Mouse (Mus musculus): ENCODE data around the gene Zbtb11. TPM values are rescaled to one million over a fixed set of nuclear protein-coding genes. Genes with fewer than 3 reads are reported as not detected.
"Not testable (repeated sequence)": the region's sequence is repeated elsewhere in the genome, so short reads cannot be mapped to it uniquely, and the experiment has no call there.

Gene Zbtb11
- total RNA-seq, 2 experiments from 2014 or later: 37.2 to 38.7 TPM

DNA sequence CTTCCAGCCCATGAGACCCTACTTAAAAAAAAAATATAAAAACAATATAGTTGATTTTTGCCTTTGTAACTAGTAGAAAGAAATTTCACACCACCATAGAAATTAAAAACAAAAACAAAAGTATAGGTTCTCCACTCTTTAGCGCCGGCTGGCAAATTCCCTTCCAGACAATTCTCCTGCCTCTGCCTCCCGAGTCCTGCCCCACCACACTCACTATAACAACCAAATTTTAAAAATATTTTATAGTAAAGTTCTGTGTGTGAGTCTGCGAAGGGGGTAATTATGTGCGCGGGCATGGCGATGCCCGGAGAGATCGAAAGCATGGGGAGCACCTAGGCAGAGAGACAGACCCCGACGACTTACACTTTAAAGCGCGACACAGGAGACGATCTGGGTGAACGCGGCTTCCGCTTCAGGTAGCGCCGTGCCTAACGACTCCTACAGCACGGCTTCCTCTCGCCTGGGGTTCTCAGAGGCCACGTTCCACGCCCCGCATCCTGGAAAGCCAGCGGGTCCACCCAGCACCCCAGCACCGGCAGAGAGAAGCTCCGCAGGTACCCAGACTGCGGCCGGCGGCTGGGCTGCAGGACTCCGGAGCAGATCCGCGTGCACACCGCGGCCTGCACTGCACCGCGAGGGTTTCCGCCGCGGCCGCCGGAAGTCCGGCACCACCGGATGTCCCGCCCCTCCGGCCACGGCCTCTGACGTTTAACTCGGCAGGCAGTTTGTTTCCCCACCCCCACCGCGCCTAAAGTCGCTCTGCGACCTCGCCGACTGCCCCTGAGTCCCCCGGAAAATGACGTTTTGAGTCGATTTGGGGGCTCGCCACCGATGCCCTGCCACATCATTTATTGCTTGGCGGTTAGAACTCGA lies 63.7 kb downstream of the Zbtb11 start, which contains the start of gene Trmt10c:
Gene Trmt10c, minus strand, starts transcription at position 682 of the 873 bp plus-strand sequence.
- peak; percentile 97 for ATAC-seq (replicated peaks; ENCODE audit: poor library complexity)

DNA sequence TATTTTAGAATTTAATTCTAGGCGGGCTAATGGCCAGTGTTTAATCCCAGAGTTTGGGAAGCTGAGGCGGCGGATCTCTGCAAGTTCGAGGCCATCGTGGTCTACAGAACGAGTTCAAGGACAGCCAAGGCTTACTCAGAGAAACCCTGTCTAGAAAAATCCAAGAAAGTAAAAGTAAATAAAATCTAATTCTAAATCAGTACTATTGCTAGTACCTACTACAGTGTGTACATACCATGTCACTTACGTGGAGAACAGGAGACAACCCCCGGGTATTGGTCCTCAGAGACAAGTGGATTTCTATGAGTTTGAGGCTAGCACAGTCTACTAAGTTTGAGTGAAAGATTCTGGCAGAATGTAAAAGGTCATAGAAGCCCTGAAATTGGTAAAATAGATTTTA lies 64.4 kb downstream of the Zbtb11 start:
- no peak for ATAC-seq (replicated peaks; ENCODE audit: poor library complexity)

DNA sequence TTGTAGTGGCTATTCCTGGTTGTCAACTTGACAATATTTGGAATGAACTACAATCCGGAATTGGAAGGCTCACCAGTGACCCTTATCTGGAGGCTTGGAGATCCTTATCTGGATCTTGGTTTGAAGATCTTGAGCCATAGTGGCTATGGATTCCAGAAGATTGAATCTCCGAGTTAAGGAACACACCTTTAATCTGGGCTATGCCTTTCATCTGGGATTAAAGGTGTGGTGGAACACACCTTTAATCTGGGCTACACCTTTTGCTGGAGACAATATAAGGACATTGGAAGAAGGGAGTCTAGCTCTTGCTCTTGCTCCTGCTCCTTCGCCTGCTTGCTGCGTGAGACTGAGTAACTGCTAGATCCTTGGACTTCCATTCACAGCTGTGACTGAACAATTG lies 74.4 kb downstream of the Zbtb11 start, which contains the start of gene Senp7:
Gene Senp7, plus strand, starts transcription at position 301 of the 400 bp plus-strand sequence.
- not testable (repeated sequence) for ATAC-seq (replicated peaks; ENCODE audit: poor library complexity)

DNA sequence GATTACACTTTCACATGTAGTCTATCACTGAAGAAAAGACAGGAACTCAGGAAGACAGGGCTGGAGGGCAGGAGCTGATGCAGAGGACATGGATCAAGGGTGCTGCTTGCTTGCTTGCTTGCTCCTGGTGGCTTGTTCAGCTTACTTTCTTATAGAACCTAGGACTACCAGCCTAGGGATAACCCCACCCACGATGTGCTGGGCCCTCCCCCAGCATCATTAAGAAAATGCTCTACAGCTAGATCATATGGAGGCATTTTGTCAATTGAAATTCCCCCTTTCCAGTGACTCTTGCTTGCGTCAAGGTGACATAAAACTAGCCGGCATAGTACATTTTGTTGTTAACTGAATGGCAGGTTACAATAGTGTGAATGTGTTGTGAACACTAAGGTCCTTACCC lies 82.2 kb downstream of the Zbtb11 start:
- no peak for ATAC-seq (replicated peaks; ENCODE audit: poor library complexity)

DNA sequence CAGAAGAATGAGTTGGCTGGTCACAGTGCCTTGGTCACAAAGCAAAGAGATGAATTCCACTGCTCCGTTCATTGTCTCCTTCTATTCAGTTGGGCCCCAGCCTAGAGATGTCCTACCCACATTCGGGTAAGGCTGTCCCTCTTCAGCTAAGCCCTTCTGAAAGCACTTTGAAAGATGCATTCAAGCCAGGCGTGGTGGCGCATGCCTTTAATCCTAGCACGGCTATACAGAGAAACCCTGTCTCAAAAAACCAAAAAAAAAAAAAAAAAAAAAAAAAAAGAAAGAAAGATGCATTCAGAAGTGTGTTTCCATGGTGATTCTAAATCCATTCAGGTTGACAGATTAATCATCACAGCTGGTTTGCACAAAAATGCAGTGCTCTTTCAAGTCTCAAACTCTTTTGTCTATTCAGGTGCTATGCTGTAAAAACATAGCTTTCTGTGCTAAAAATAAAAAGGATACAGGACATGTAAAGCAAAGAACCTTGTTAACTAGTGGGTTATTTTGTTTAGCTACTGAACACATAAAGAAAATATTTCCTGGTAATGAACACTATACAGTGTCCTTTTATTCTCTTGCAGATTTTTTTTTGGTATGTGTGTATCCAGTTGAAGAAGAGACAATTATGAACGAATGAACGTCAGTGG lies 83.4 kb downstream of the Zbtb11 start:
- ATAC-seq (replicated peaks; ENCODE audit: poor library complexity): no peak

DNA sequence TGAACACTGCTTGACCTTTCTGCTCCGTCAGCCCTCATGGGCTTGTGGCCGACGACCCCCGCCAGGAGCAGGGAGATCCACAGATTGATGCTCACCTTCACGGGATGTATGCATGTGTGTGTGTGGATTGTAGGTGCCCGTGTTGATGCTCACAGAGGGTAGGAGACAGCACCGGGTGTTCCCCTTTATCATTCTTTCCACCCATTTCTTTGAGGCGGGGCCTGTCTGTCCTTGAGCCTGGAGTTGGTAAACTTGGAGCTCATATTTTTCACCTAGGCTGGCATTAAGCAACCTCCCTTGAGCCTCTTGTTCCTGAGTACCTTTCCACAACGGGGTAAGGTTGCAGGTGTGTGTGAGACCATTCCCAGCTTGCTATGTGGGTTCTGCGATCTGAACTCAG lies 84.5 kb downstream of the Zbtb11 start:
- no peak for ATAC-seq (replicated peaks; ENCODE audit: poor library complexity)

Other genes starting within 250 kb of the Zbtb11 start
- gene Nfkbiz, start 135.0 kb upstream of the Zbtb11 start, total RNA-seq (2015): 12.3 and 24.5 TPM in 2 replicates
- gene Nfkbiz, start 135.0 kb upstream of the Zbtb11 start, total RNA-seq (2017): 8.0 and 13.7 TPM in 2 replicates
- 4.4 and 6.3 TPM in 2 replicates for gene Nxpe3, start 78.6 kb upstream of the Zbtb11 start, total RNA-seq (2015)
- gene Nxpe3, start 78.6 kb upstream of the Zbtb11 start, total RNA-seq (2017): 4.4 and 6.9 TPM in 2 replicates
- 9.3 and 16.0 TPM in 2 replicates for gene Cep97, start 39.0 kb upstream of the Zbtb11 start, total RNA-seq (2015)
- gene Cep97, start 39.0 kb upstream of the Zbtb11 start, total RNA-seq (2017): 13.4 and 33.3 TPM in 2 replicates
- gene Rpl24, start 7.6 kb upstream of the Zbtb11 start, total RNA-seq (2015): 1,404 and 1,464 TPM in 2 replicates
- 1,643 and 1,702 TPM in 2 replicates for gene Rpl24, start 7.6 kb upstream of the Zbtb11 start, total RNA-seq (2017)
- 99.7 and 101 TPM in 2 replicates for gene Pcnp, start 55.9 kb downstream of the Zbtb11 start, total RNA-seq (2015)
- 129 and 133 TPM in 2 replicates for gene Pcnp, start 55.9 kb downstream of the Zbtb11 start, total RNA-seq (2017)
- gene Trmt10c, start 63.9 kb downstream of the Zbtb11 start, total RNA-seq (2015): 35.8 and 37.3 TPM in 2 replicates
- 36.1 and 44.1 TPM in 2 replicates for gene Trmt10c, start 63.9 kb downstream of the Zbtb11 start, total RNA-seq (2017)
- 21.0 and 32.8 TPM in 2 replicates for gene Senp7, start 74.5 kb downstream of the Zbtb11 start, total RNA-seq (2015)
- 15.0 and 25.4 TPM in 2 replicates for gene Senp7, start 74.5 kb downstream of the Zbtb11 start, total RNA-seq (2017)
- gene Impg2, start 230.4 kb downstream of the Zbtb11 start, total RNA-seq (2015): 0.12 and 0.91 TPM in 2 replicates
- gene Impg2, start 230.4 kb downstream of the Zbtb11 start, total RNA-seq (2017): 0.07 TPM in 1 of 2 replicates, not detected in the other

Measured in megakaryocyte progenitor cell, adult 5-6 weeks (primary cell).